Mouse (Mus musculus) limb, embryonic 12.5 days (tissue): Measurements from ENCODE around the gene Psip1. TPM values are rescaled to one million over a fixed set of nuclear protein-coding genes. Genes with fewer than 3 reads are reported as not detected.

ENCODE experiments used
- ATAC-seq: fragments of 200-750 bp; cut with Nextera tagmentation; 2 replicates; pipeline ENCODE4 v1.8.0; 2017; ENCODE audit warnings: low read depth, moderate TSS enrichment; ENCODE audit not compliant: insufficient number of reproducible peaks, insufficient read depth, low FRiP score, low TSS enrichment
- H3K27ac ChIP-seq: fragments of 300-500 bp; sonication (generic); 2 replicates; pipeline ENCODE4 v1.5.1; 2016; ENCODE audit warnings: mild to moderate bottlenecking, moderate library complexity
- H3K27me3 ChIP-seq: fragments of 300-500 bp; sonication (generic); 2 replicates; pipeline ENCODE4 v1.6.1; 2016; ENCODE audit warnings: mild to moderate bottlenecking, moderate library complexity
- H3K36me3 ChIP-seq: fragments of 300-500 bp; sonication (generic); 2 replicates; pipeline ENCODE4 v1.6.1; 2016; ENCODE audit warnings: mild to moderate bottlenecking, moderate library complexity
- H3K4me1 ChIP-seq: fragments of 300-500 bp; sonication (generic); replicated peaks from 2 replicates; pipeline ENCODE4 v1.6.1; 2016
- H3K4me2 ChIP-seq: fragments of 300-500 bp; sonication (generic); 2 replicates; pipeline ENCODE4 v1.6.1; 2016; ENCODE audit warnings: mild to moderate bottlenecking, moderate library complexity
- H3K4me3 ChIP-seq: fragments of 300-500 bp; sonication (generic); replicated peaks from 2 replicates; pipeline ENCODE4 v1.5.1; 2016; ENCODE audit warnings: mild to moderate bottlenecking
- H3K9ac ChIP-seq: fragments of 300-500 bp; sonication (generic); replicated peaks from 2 replicates; pipeline ENCODE4 v1.6.1; 2016; ENCODE audit warnings: mild to moderate bottlenecking, moderate library complexity
- H3K9me3 ChIP-seq: fragments of 300-500 bp; sonication (generic); 2 replicates; pipeline ENCODE4 v1.6.1; 2016; ENCODE audit warnings: mild to moderate bottlenecking, moderate library complexity
- WGBS: fragments of 180-500 bp; shearing (Covaris S2); methylation state at CpG from one replicate; pipeline ENCODE4 v1.1.7; 2016; 5-methylcytosine and 5-hydroxymethylcytosine counted together
- polyA plus RNA-seq: library from polyadenylated mRNA; unstranded; fragments of >200 nt; fragmentation: Nextera tagmentation; extraction: Ambion mirVana; gene quantifications from 2 replicates; pipeline ENCODE4 v1.2.1, GENCODE M21; 2016

Psip1 gene
- polyA plus RNA-seq, 1 experiment from 2014 or later = 292 TPM

- no peak for ATAC-seq
- H3K4me1 ChIP-seq = no peaks in the 10 kb centered on the region
- H3K9ac ChIP-seq = no peak overlapping the region
- H3K4me3 ChIP-seq = no peak overlapping the region
- peaks cover 62% of the 10 kb centered on the region for H3K36me3 ChIP-seq
- H3K27ac ChIP-seq = no peak overlapping the region
- 89% methylated on average over 4 of the region's 4 CpGs for WGBS
- no peaks in the 10 kb centered on the region for H3K9me3 ChIP-seq
- no peaks in the 10 kb centered on the region for H3K27me3 ChIP-seq
- no peak overlapping the region for H3K4me2 ChIP-seq
Observed at GRCm38 (mm10) chr4:83441050-83441449, 45.2 kb downstream of the Psip1 start.

DNA sequence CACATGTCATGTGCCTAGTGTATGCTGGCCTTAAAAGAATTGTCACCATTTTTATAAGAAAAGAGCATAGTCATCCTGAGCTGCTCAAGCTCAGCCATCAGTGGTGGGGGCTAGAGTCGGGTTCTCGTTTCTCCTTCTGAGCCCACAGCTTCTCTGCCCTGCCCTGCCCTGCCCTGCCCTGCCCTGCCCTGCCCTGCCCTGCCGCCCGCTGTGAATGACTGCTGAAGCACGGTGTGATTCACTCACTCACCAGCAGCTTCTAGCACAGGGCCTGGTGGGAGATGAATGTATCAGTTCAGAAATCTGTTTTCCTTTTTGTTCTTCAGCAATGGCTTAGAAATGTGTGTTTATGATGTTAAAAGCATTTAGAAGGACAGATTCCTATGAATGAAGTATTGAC is 47.2 kb downstream of the Psip1 start:
- no peak for ATAC-seq
- no peaks in the 10 kb centered on the region for H3K4me1 ChIP-seq
- H3K9ac ChIP-seq = no peak overlapping the region
- no peak overlapping the region for H3K27ac ChIP-seq
- H3K4me3 ChIP-seq = no peak overlapping the region
- H3K27me3 ChIP-seq = no peaks in the 10 kb centered on the region
- 73% methylated on average over 5 of the region's 5 CpGs for WGBS
- no peaks in the 10 kb centered on the region for H3K9me3 ChIP-seq
- peaks cover 82% of the 10 kb centered on the region for H3K36me3 ChIP-seq
- no peak overlapping the region for H3K4me2 ChIP-seq

DNA sequence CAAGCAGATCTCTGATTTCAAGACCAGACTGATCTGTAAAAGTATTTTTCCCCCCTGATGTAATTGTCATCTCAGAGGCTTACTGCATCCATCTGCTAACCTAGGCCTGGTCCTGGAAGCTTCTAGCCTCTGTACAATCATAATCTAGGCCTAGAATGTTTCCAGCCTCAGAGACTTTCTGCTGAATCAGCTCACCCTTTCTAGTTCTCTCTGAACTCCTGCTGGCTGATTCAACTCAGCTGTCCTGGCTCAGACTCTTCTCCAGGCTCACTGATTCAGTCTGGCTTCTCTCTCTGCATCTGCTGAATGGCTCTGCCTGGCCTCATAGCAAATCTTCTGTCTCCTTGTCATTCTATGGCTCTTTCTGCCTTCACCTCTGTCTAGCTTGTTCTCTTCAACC is 48.1 kb downstream of the Psip1 start:
- Histone ChIP-seq H3K9ac (no peak overlapping the region), H3K4me1 (no peaks in the 10 kb centered on the region), H3K4me3 (no peak overlapping the region), H3K9me3 (no peaks in the 10 kb centered on the region), H3K27me3 (no peaks in the 10 kb centered on the region), H3K4me2 (no peak overlapping the region), H3K27ac (no peak overlapping the region), H3K36me3 (peaks cover 90% of the 10 kb centered on the region)
- no peak for ATAC-seq

DNA sequence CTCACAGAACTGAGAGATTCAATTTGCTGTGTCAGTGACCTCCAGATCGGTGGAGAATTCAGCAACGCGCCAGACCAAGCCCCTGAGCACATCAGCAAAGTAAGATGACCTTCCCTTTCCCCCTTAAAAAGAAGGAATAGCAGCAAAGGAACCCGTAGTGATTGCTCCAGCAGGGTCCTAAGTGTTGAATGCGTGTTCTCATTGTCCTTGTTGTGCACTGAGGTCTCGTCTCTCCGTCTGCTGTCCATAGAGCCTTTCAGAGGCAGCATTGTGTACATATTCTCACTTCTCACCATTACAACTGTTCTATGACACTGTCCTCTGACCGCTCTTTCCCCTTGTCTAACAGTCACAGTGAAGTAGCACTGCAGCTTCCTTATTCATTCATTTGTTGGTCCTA is 49.9 kb downstream of the Psip1 start:
- no peaks in the 10 kb centered on the region for H3K4me1 ChIP-seq
- no peak overlapping the region for H3K4me2 ChIP-seq
- H3K27ac ChIP-seq = no peak overlapping the region
- H3K27me3 ChIP-seq = no peaks in the 10 kb centered on the region
- H3K9me3 ChIP-seq = no peaks in the 10 kb centered on the region
- peaks cover 95% of the 10 kb centered on the region for H3K36me3 ChIP-seq
- 94% methylated on average over 8 of the region's 8 CpGs for whole genome bisulfite sequencing
- ATAC-seq = no peak
- no peak overlapping the region for H3K9ac ChIP-seq
- no peak overlapping the region for H3K4me3 ChIP-seq

GRCm38 (mm10) chr4:83432901-83433300 is 53.4 kb downstream of the Psip1 start:
- Histone ChIP-seq H3K27ac (no peak overlapping the region), H3K9ac (no peak overlapping the region), H3K4me3 (no peak overlapping the region), H3K36me3 (peaks cover 85% of the 10 kb centered on the region), H3K4me2 (no peak overlapping the region), H3K4me1 (no peaks in the 10 kb centered on the region), H3K9me3 (0 out of 2 replicates have a peak, but pooled peaks cover 4% of the 10 kb centered on the region), H3K27me3 (no peaks in the 10 kb centered on the region)
- no peak for ATAC-seq
- WGBS = 97% methylated on average over 6 of the region's 6 CpGs

DNA sequence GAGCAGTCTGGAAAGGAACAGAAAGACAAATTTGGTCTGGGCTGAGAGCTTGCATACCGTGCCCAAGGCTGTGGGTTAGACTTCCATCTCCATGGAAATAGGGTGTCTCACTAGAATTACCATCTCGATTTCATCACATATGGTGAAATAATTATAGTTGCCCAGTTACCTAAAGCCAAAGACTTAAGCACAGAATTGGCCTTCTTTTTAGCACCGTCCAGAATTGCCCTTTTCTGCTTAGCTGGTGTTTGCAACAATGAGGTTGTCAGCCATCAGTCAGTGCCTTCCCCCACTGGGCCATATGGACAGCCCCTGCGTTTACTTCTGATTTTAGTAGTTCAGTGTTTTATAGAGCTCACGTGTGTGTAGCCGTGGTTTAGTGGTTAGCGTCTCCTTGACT is 54.3 kb downstream of the Psip1 start:
- no peak overlapping the region for H3K4me2 ChIP-seq
- ATAC-seq = no peak
- no peaks in the 10 kb centered on the region for H3K4me1 ChIP-seq
- H3K36me3 ChIP-seq = peaks cover 87% of the 10 kb centered on the region
- 0 out of 2 replicates have a peak, but pooled peaks cover 4% of the 10 kb centered on the region for H3K9me3 ChIP-seq
- H3K9ac ChIP-seq = no peak overlapping the region
- no peaks in the 10 kb centered on the region for H3K27me3 ChIP-seq
- 84% methylated on average over 7 of the region's 7 CpGs for WGBS
- no peak overlapping the region for H3K4me3 ChIP-seq
- no peak overlapping the region for H3K27ac ChIP-seq

DNA sequence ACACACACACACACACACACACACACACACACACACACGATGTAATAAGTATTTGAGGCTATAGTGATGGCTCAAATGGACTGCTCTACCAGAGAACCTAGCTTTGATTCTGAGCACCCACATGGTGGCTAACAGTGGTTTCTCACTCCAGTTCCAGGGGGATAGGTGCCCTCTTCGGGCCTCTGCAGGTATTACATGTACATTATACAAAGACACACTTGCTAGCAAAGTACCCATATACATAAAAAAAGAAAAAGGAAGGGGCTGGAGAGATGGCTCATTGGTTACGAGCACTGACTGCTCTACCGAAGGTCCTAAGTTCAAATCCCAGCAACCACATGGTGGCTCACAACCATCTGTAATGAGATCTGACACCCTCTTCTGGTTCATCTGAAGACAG is 57.4 kb downstream of the Psip1 start:
- H3K27me3 ChIP-seq = no peaks in the 10 kb centered on the region
- ATAC-seq = no peak
- 0 out of 2 replicates have a peak, but pooled peaks cover 4% of the 10 kb centered on the region for H3K9me3 ChIP-seq
- H3K4me1 ChIP-seq = no peaks in the 10 kb centered on the region
- peaks cover 86% of the 10 kb centered on the region for H3K36me3 ChIP-seq
- 85% methylated on average over 4 of the region's 4 CpGs for WGBS
- no peak overlapping the region for H3K4me3 ChIP-seq
- H3K4me2 ChIP-seq = no peak overlapping the region
- H3K27ac ChIP-seq = no peak overlapping the region
- no peak overlapping the region for H3K9ac ChIP-seq

DNA sequence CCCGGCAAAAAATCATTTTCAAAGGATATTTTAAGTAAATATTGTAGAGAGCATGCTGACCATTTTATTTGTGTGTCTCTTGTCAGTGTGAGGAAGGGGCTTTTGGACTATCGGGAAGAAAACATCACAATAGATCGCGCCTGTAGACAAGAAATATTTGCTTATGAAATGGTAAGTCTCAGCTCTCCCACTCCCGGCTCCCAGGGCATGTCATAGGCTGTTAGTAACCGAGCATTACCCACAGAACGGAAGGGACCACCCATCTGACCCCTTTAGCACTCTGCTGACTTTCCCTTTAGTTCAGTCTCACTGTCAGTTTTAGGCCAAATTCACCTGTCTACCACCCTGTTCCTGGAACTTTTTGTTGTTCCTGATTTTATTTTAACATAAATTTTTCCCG is 58.6 kb downstream of the Psip1 start:
- H3K9me3 ChIP-seq = 0 out of 2 replicates have a peak, but pooled peaks cover 4% of the 10 kb centered on the region
- no peak overlapping the region for H3K4me2 ChIP-seq
- H3K4me1 ChIP-seq = no peaks in the 10 kb centered on the region
- H3K4me3 ChIP-seq = no peak overlapping the region
- H3K36me3 ChIP-seq = peaks cover 88% of the 10 kb centered on the region
- no peak overlapping the region for H3K9ac ChIP-seq
- H3K27me3 ChIP-seq = no peaks in the 10 kb centered on the region
- over 99% methylated on average over 8 of the region's 8 CpGs for WGBS
- ATAC-seq = no peak
- H3K27ac ChIP-seq = no peak overlapping the region

- WGBS = 95% methylated on average over 7 of the region's 7 CpGs
- H3K36me3 ChIP-seq = peaks cover 88% of the 10 kb centered on the region
- no peak for ATAC-seq
Observed at GRCm38 (mm10) chr4:83427141-83427540, 59.1 kb downstream of the Psip1 start.

GRCm38 (mm10) chr4:83425119-83425518 is 61.1 kb downstream of the Psip1 start:
- Histone ChIP-seq H3K27me3 (no peaks in the 10 kb centered on the region), H3K27ac (no peak overlapping the region), H3K4me2 (no peak overlapping the region), H3K4me1 (no peaks in the 10 kb centered on the region), H3K9ac (no peak overlapping the region), H3K9me3 (0 out of 2 replicates have a peak, but pooled peaks cover 4% of the 10 kb centered on the region), H3K36me3 (peaks cover 84% of the 10 kb centered on the region), H3K4me3 (no peak overlapping the region)
- 95% methylated on average over 4 of the region's 4 CpGs for WGBS
- ATAC-seq = no peak

More at GRCm38 (mm10) chr4:83427141-83427540, 59.1 kb downstream of the Psip1 start:
- Histone ChIP-seq H3K9ac (no peak overlapping the region), H3K4me1 (no peaks in the 10 kb centered on the region), H3K27me3 (no peaks in the 10 kb centered on the region), H3K4me2 (no peak overlapping the region), H3K27ac (no peak overlapping the region), H3K4me3 (no peak overlapping the region), H3K9me3 (0 out of 2 replicates have a peak, but pooled peaks cover 4% of the 10 kb centered on the region)

DNA sequence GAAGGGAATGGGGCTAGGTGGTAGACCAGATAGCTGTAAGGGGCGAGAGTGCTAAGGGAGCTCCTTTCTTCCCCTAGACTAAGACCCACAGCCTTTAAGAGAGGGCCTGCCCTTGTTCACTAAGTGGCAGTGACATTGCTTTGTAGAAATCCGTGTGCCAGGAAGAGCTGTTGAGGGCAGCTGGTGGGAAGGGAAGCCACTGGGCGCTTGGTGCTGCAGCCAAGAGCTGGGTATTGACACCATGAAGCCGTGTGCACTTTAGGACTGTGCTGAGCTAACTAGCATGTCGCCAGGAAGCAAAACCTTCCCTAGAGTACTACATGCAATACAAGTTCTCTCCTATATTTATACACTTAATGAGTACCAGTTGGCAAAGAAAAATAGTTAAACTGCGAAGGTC is 62.6 kb downstream of the Psip1 start:
- Histone ChIP-seq H3K4me2 (no peak overlapping the region), H3K4me1 (peaks cover 6% of the 10 kb centered on the region), H3K9ac (no peak overlapping the region), H3K27ac (no peak overlapping the region), H3K36me3 (peaks cover 81% of the 10 kb centered on the region), H3K27me3 (no peaks in the 10 kb centered on the region), H3K4me3 (no peak overlapping the region), H3K9me3 (0 out of 2 replicates have a peak, but pooled peaks cover 2% of the 10 kb centered on the region)
- no peak for ATAC-seq
- 95% methylated on average over 6 of the region's 6 CpGs for WGBS

GRCm38 (mm10) chr4:83418781-83419180 is 67.5 kb downstream of the Psip1 start:
- H3K4me1 ChIP-seq = peaks cover 9% of the 10 kb centered on the region
- H3K4me3 ChIP-seq = peak overlapping the region; percentile 94
- no peaks in the 10 kb centered on the region for H3K27me3 ChIP-seq
- H3K27ac ChIP-seq = no peak overlapping the region
- 81% methylated on average over 2 of the region's 2 CpGs for WGBS
- H3K9ac ChIP-seq = peak overlapping the region; percentile 87; the same call in 1 of the 2 replicates
- no peak for ATAC-seq
- H3K36me3 ChIP-seq = peaks cover 33% of the 10 kb centered on the region
- H3K9me3 ChIP-seq = no peaks in the 10 kb centered on the region; the same call in 1 of the 2 replicates
- peak overlapping the region; percentile 76 for H3K4me2 ChIP-seq
